Mouse (Mus musculus) gastrocnemius, adult 2 months (tissue): ENCODE measurements at regions not wholly inside any gene's neighbourhood (a gene's known extent, or its start where the extent isn't known, plus 50 kb on each side); places are given as distances from the start of the nearest gene placed in this dataset.
A peak's percentile ranks its signal among the peaks of the same experiment; 100 is the strongest.
"Not testable (repeated sequence)": the region's sequence is repeated elsewhere in the genome, so short reads cannot be mapped to it uniquely, and the experiment has no call there.

Source experiments
- DNase-seq: peaks from one replicate; pipeline ENCODE4 v3.0.0; 2022
- H3K27ac ChIP-seq: fragments of 200-600 bp; 2 replicates; pipeline ENCODE4 v1.8.1; 2022; ENCODE audit warnings: mild to moderate bottlenecking
- H3K4me3 ChIP-seq: fragments of 200-600 bp; 2 replicates; pipeline ENCODE4 v1.8.1; 2022; ENCODE audit warnings: mild to moderate bottlenecking, moderate library complexity
- CTCF ChIP-seq: fragments of 200-600 bp; IDR thresholded peaks from 2 replicates; pipeline ENCODE4 v1.8.1; 2022; ENCODE audit warnings: antibody characterized with exemption, mild to moderate bottlenecking, moderate library complexity
- intact Hi-C: fragments of 180-260 bp; cut with DNase I; formaldehyde crosslinking; loops from one replicate; pipeline ENCODE4 v1.15.1; 2025

GRCm38 (mm10) chr3:124075974-124076606, 244.6 kb upstream of the Tram1l1 start:
- no peak for DNase-seq
- Histone ChIP-seq H3K4me3 (no peak overlapping the region), H3K27ac (no peak overlapping the region)
- intact Hi-C loops = no loop called here
- TF ChIP-seq CTCF = no peak

GRCm38 (mm10) chr3:124092404-124093121, 228.1 kb upstream of the Tram1l1 start:
- TF ChIP-seq CTCF = no peak
- intact Hi-C loops = no loop called here
- H3K4me3 ChIP-seq = no peak overlapping the region

GRCm38 (mm10) chr3:124113995-124114394, 206.7 kb upstream of the Tram1l1 start:
- Histone ChIP-seq H3K4me3 (no peak overlapping the region), H3K27ac (no peak overlapping the region)
- no peak for DNase-seq
- TF ChIP-seq CTCF = no peak
- intact Hi-C loops = no loop called here

More at GRCm38 (mm10) chr3:124092404-124093121, 228.1 kb upstream of the Tram1l1 start:
- DNase-seq = no peak
- H3K27ac ChIP-seq = no peak overlapping the region

- no peak overlapping the region for H3K27ac ChIP-seq
- intact Hi-C loops = no loop called here
- H3K4me3 ChIP-seq = no peak overlapping the region
- TF ChIP-seq CTCF = no peak
- no peak for DNase-seq
These were observed 164.4 kb upstream of the Tram1l1 start for GRCm38 (mm10) chr3:124156255-124156654.

- intact Hi-C loops = no loop called here
- no peak for TF ChIP-seq CTCF
- Histone ChIP-seq H3K27ac (no peak overlapping the region), H3K4me3 (no peak overlapping the region)
- DNase-seq = no peak
These were observed 162.6 kb upstream of the Tram1l1 start for GRCm38 (mm10) chr3:124157858-124158655.

- intact Hi-C loops, H3K27ac ChIP-seq, H3K4me3 ChIP-seq, DNase-seq: not testable (repeated sequence)
These were observed 127.3 kb upstream of the Tram1l1 start for GRCm38 (mm10) chr3:124193331-124193730.

- H3K27ac ChIP-seq, DNase-seq, intact Hi-C loops, H3K4me3 ChIP-seq: not testable (repeated sequence)
These were observed 120.3 kb upstream of the Tram1l1 start for GRCm38 (mm10) chr3:124200226-124200940.

GRCm38 (mm10) chr3:124217131-124217530, 103.5 kb upstream of the Tram1l1 start:
- Histone ChIP-seq H3K4me3 (no peak overlapping the region), H3K27ac (no peak overlapping the region)
- TF ChIP-seq CTCF = no peak
- intact Hi-C loops = no loop called here
- no peak for DNase-seq

- Histone ChIP-seq H3K27ac (no peak overlapping the region), H3K4me3 (no peak overlapping the region)
- 0 out of 2 replicates have a peak, but pooled peaks have one; percentile 7 for TF ChIP-seq CTCF
- no peak for DNase-seq
- intact Hi-C loops = no loop called here
These were observed 94.7 kb upstream of the Tram1l1 start for GRCm38 (mm10) chr3:124225982-124226381.

- TF ChIP-seq CTCF = no peak
These were observed 93.0 kb upstream of the Tram1l1 start for GRCm38 (mm10) chr3:124227701-124228100.

GRCm38 (mm10) chr3:124240936-124241733, 79.5 kb upstream of the Tram1l1 start:
- TF ChIP-seq CTCF = no peak
- Histone ChIP-seq H3K27ac (no peak overlapping the region), H3K4me3 (no peak overlapping the region)
- intact Hi-C loops = no loop called here
- DNase-seq = no peak

More at GRCm38 (mm10) chr3:124227701-124228100, 93.0 kb upstream of the Tram1l1 start:
- no peak overlapping the region for H3K27ac ChIP-seq
- intact Hi-C loops = no loop called here
- no peak overlapping the region for H3K4me3 ChIP-seq
- no peak for DNase-seq

- intact Hi-C loops = no loop called here
- no peak overlapping the region for H3K27ac ChIP-seq
- no peak for TF ChIP-seq CTCF
- no peak overlapping the region for H3K4me3 ChIP-seq
- no peak for DNase-seq
These were observed 79.0 kb upstream of the Tram1l1 start for GRCm38 (mm10) chr3:124241734-124242006.
